Mouse (Mus musculus) midbrain, embryonic 12.5 days (tissue): ENCODE results near the gene Olfr1031. TPM values are rescaled to one million over a fixed set of nuclear protein-coding genes. Genes with fewer than 3 reads are reported as not detected.
"Not testable (repeated sequence)": the region's sequence is repeated elsewhere in the genome, so short reads cannot be mapped to it uniquely, and the experiment has no call there.

Experiments used
- ATAC-seq: fragments of 200-750 bp; cut with Nextera tagmentation; 2 replicates; pipeline ENCODE4 v1.8.0; 2017; ENCODE audit warnings: low read depth, moderate TSS enrichment, moderate library complexity; ENCODE audit not compliant: low FRiP score
- H3K27ac ChIP-seq: fragments of 300-500 bp; sonication (generic); replicated peaks from 2 replicates; pipeline ENCODE4 v1.5.1; 2016; ENCODE audit warnings: mild to moderate bottlenecking
- H3K27me3 ChIP-seq: fragments of 300-500 bp; sonication (generic); 2 replicates; pipeline ENCODE4 v1.6.1; 2016; ENCODE audit warnings: mild to moderate bottlenecking
- H3K36me3 ChIP-seq: fragments of 300-500 bp; sonication (generic); 2 replicates; pipeline ENCODE4 v1.6.1; 2016
- H3K4me1 ChIP-seq: fragments of 300-500 bp; sonication (generic); 2 replicates; pipeline ENCODE4 v1.6.1; 2016
- H3K4me2 ChIP-seq: fragments of 300-500 bp; sonication (generic); replicated peaks from 2 replicates; pipeline ENCODE4 v1.6.1; 2016; ENCODE audit warnings: mild to moderate bottlenecking, moderate library complexity
- H3K4me3 ChIP-seq: fragments of 300-500 bp; sonication (generic); 2 replicates; pipeline ENCODE4 v1.5.1; 2016; ENCODE audit warnings: mild to moderate bottlenecking
- H3K9ac ChIP-seq: fragments of 300-500 bp; sonication (generic); replicated peaks from 2 replicates; pipeline ENCODE4 v1.6.1; 2016; ENCODE audit warnings: mild to moderate bottlenecking, moderate library complexity
- H3K9me3 ChIP-seq: fragments of 300-500 bp; sonication (generic); 2 replicates; pipeline ENCODE4 v1.6.1; 2016; ENCODE audit warnings: mild to moderate bottlenecking
- WGBS: fragments of 180-500 bp; shearing (Covaris S2); methylation state at CpG from one replicate; pipeline ENCODE4 v1.1.7; 2016; 5-methylcytosine and 5-hydroxymethylcytosine counted together
- polyA plus RNA-seq: library from polyadenylated mRNA; unstranded; fragments of >200 nt; fragmentation: Nextera tagmentation; extraction: Ambion mirVana; gene quantifications from 2 replicates; pipeline ENCODE4 v1.2.1, GENCODE M21; 2016

Olfr1031 gene
- not detected in 2 replicates for polyA plus RNA-seq

GRCm38 (mm10) chr2:85990004-85990403 is at the start of gene Olfr1031:
Olfr1031 (plus strand) TSS chr2:85990304.
- Histone ChIP-seq H3K4me1 (no peaks in the 10 kb centered on the region), H3K36me3 (no peaks in the 10 kb centered on the region), H3K9me3 (no peaks in the 10 kb centered on the region), H3K4me2 (no peak within 1 kb of the TSS), H3K27me3 (no peaks in the 10 kb centered on the region), H3K27ac (no peak within 1 kb of the TSS), H3K4me3 (no peak within 1 kb of the TSS), H3K9ac (no peak within 1 kb of the TSS)
- no peak for ATAC-seq
- WGBS, result 59% methylated on average over 3 of the region's 3 CpGs

- ATAC-seq, result no peak
- Histone ChIP-seq H3K36me3 (no peaks in the 10 kb centered on the region), H3K4me2 (no peak within 1 kb of the TSS), H3K27me3 (no peaks in the 10 kb centered on the region), H3K9ac (no peak within 1 kb of the TSS), H3K27ac (no peak within 1 kb of the TSS), H3K4me3 (no peak within 1 kb of the TSS), H3K9me3 (no peaks in the 10 kb centered on the region), H3K4me1 (no peaks in the 10 kb centered on the region)
- 85% methylated on average over 1 of the region's 1 CpGs for WGBS
Observed at GRCm38 (mm10) chr2:85950137-85950536, 40.0 kb upstream of the Olfr1031 start, which contains the start of gene Olfr1028. Olfr1028 (plus strand) TSS chr2:85950437.

DNA sequence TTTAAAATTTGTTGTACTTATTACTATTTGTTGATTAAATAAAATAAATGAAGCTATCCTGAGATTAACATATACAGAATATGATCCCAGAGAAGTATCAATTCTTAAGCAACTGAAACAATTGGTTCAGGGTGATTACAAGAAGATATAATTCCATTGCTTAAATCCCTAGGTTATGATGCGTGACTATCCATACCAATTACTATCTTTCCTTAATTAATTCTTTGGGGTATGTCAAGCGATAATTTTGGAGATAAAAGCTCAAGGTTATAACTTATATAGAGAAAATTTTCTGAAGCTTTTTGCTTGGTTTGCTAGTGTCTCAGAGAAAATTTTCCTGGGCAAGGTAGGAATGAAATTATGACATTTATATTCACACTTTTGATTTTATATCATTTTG is 16.5 kb upstream of the Olfr1031 start, which contains the start of gene Olfr1029:
Gene Olfr1029 (plus strand): TSS at position 301 of the 400 bp plus-strand sequence.
- H3K4me3 ChIP-seq, result no peak within 1 kb of the TSS
- no peaks in the 10 kb centered on the region for H3K9me3 ChIP-seq
- H3K4me1 ChIP-seq, result no peaks in the 10 kb centered on the region
- WGBS, result 93% methylated on average over 2 of the region's 2 CpGs
- H3K9ac ChIP-seq, result no peak within 1 kb of the TSS
- no peaks in the 10 kb centered on the region for H3K36me3 ChIP-seq
- H3K4me2 ChIP-seq, result no peak within 1 kb of the TSS
- H3K27me3 ChIP-seq, result no peaks in the 10 kb centered on the region
- H3K27ac ChIP-seq, result no peak within 1 kb of the TSS
- ATAC-seq, result no peak

DNA sequence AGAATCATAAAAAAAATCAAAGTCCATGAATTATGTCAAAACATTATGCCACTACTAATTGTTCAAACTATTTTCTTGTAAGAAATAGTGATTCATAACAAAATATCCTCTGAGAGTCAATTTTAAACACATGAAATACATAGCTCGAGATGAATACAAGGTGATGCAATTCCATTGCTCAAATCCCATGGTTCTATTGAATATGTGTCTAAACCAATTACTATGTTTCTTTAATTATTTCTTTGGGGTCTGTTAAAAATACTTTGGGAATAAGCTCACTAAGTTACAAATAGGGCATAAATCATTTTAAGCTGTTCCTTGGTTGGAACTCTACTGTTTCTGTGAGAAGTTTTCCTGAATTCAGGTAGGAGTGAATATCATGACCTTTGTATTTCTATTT is 11.1 kb upstream of the Olfr1031 start, which contains the start of gene Olfr1030:
Gene Olfr1030 (plus strand): TSS at position 301 of the 400 bp plus-strand sequence.
- ATAC-seq, result no peak
- H3K27ac ChIP-seq, result no peak within 1 kb of the TSS
- no peaks in the 10 kb centered on the region for H3K27me3 ChIP-seq
- no peaks in the 10 kb centered on the region for H3K4me1 ChIP-seq
- WGBS, result 82% methylated on average over 1 of the region's 1 CpGs
- no peak within 1 kb of the TSS for H3K4me2 ChIP-seq
- H3K9ac ChIP-seq, result no peak within 1 kb of the TSS
- no peak within 1 kb of the TSS for H3K4me3 ChIP-seq
- H3K9me3 ChIP-seq, result no peaks in the 10 kb centered on the region
- no peaks in the 10 kb centered on the region for H3K36me3 ChIP-seq

DNA sequence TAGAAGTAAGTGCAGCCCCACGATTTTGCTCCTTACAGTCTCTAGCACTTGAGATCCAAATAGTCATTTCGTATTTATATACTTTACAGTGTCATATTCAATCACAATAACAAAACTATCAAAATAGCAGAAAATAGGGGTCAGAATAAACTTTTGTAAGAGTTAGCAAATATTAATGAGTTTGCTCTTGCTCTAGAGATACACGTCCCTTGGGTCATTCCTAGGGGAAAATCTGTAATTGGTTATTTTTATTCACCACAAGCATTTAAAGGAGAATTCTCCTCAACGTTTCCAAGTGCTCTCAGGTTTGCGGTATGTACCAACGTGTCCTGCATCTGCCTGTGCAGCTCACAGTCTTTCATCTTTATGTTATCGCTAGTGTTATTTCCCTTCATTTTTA is 15.1 kb downstream of the Olfr1031 start, which contains the start of gene Olfr1032:
Gene Olfr1032 (plus strand): TSS at position 301 of the 400 bp plus-strand sequence.
- no peak within 1 kb of the TSS for H3K4me3 ChIP-seq
- WGBS, result 86% methylated on average over 7 of the region's 7 CpGs
- H3K9me3 ChIP-seq, result no peaks in the 10 kb centered on the region
- no peak for ATAC-seq
- no peaks in the 10 kb centered on the region for H3K27me3 ChIP-seq
- no peak within 1 kb of the TSS for H3K4me2 ChIP-seq
- no peaks in the 10 kb centered on the region for H3K36me3 ChIP-seq
- no peaks in the 10 kb centered on the region for H3K4me1 ChIP-seq
- no peak within 1 kb of the TSS for H3K27ac ChIP-seq
- H3K9ac ChIP-seq, result no peak within 1 kb of the TSS

DNA sequence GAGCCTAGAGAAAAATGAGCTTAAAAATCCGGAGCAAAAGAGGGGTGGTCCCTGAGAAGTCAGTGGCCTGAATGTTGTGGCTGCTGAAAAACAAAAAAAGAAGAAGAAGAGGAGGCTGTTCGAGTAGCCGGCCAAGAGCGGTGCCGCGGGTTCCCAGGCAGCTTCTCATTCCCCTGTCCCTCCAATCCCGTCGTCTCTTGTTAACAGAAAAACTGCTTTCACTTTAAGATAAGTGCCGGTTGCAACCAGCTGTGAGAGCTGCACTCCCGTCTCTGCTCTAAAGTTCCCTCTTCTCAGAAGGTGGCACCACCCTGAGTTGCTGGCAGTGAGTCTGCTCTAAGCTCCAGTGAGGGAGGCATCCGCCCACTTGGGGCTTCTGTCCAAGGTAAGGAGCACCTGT is 30.3 kb downstream of the Olfr1031 start, which contains the start of gene Olfr1033:
Gene Olfr1033 (plus strand): TSS at position 228 of the 400 bp plus-strand sequence.
- not testable (repeated sequence) for H3K36me3 ChIP-seq, H3K9ac ChIP-seq

DNA sequence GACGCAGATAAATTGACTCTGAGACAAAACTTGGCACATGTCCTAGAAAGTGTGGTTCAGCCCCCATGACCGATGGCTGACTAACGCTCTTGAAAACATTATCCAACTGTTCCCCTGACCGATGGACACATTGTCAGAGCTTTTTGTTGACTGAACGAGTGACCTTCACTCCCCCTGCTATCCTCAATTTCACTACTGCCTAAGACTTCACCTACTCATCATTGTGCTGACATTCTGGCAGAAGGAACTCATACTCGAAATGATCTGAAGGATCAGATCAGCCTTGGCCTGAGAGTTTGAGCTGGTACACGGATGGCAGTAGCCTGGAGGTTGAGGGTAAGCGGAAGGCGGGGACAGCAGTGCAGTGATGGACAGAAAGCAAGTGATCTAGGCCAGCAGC is 31.4 kb downstream of the Olfr1031 start:
- not testable (repeated sequence) for ATAC-seq, H3K36me3 ChIP-seq, H3K27ac ChIP-seq, H3K4me3 ChIP-seq, H3K4me1 ChIP-seq, H3K27me3 ChIP-seq, H3K9me3 ChIP-seq, H3K9ac ChIP-seq, H3K4me2 ChIP-seq
- WGBS, result 97% methylated on average over 6 of the region's 9 CpGs

More for the DNA sequence above, 30.3 kb downstream of the Olfr1031 start, which contains the start of gene Olfr1033:
- not testable (repeated sequence) for H3K27me3 ChIP-seq, H3K4me1 ChIP-seq, ATAC-seq, H3K9me3 ChIP-seq, H3K27ac ChIP-seq
- 9% methylated on average over 11 of the region's 11 CpGs for WGBS
- peak within 1 kb of the TSS; percentile 33 for H3K4me3 ChIP-seq
- H3K4me2 ChIP-seq, result peak within 1 kb of the TSS; percentile 47

Other genes with a start within 250 kb of the Olfr1031 start
- gene Olfr1012, start 227.5 kb upstream of the Olfr1031 start, polyA plus RNA-seq, result not detected in 2 replicates
- not detected in 2 replicates for gene Olfr1013, start 223.2 kb upstream of the Olfr1031 start, polyA plus RNA-seq
- gene Olfr1014, start 217.6 kb upstream of the Olfr1031 start, polyA plus RNA-seq, result not detected in 2 replicates
- gene Olfr1015, start 208.3 kb upstream of the Olfr1031 start, polyA plus RNA-seq, result not detected in 2 replicates
- not detected in 2 replicates for gene Olfr1016, start 187.8 kb upstream of the Olfr1031 start, polyA plus RNA-seq
- gene Olfr1018, start 171.8 kb upstream of the Olfr1031 start, polyA plus RNA-seq, result not detected in 2 replicates
- gene Olfr1019, start 144.8 kb upstream of the Olfr1031 start, polyA plus RNA-seq, result not detected in 2 replicates
- gene Olfr1020, start 143.3 kb upstream of the Olfr1031 start, polyA plus RNA-seq, result not detected in 2 replicates
- not detected in 2 replicates for gene Olfr1022, start 121.7 kb upstream of the Olfr1031 start, polyA plus RNA-seq
- not detected in 2 replicates for gene Olfr1023, start 104.7 kb upstream of the Olfr1031 start, polyA plus RNA-seq
- not detected in 2 replicates for gene Olfr1024, start 85.3 kb upstream of the Olfr1031 start, polyA plus RNA-seq
- gene Olfr1025-ps1, start 75.1 kb upstream of the Olfr1031 start, polyA plus RNA-seq, result not detected in 2 replicates
- gene Olfr1026, start 68.7 kb upstream of the Olfr1031 start, polyA plus RNA-seq, result not detected in 2 replicates
- gene Olfr1028, start 39.9 kb upstream of the Olfr1031 start, polyA plus RNA-seq, result not detected in 2 replicates
- not detected in 2 replicates for gene Olfr1029, start 16.4 kb upstream of the Olfr1031 start, polyA plus RNA-seq
- not detected in 2 replicates for gene Olfr1030, start 11.0 kb upstream of the Olfr1031 start, polyA plus RNA-seq
- not detected in 2 replicates for gene Olfr1032, start 15.2 kb downstream of the Olfr1031 start, polyA plus RNA-seq
- not detected in 2 replicates for gene Olfr1033, start 30.3 kb downstream of the Olfr1031 start, polyA plus RNA-seq
- gene Olfr1034, start 55.6 kb downstream of the Olfr1031 start, polyA plus RNA-seq, result 0.05 TPM in 1 of 2 replicates, not detected in the other
- gene Olfr1036, start 83.7 kb downstream of the Olfr1031 start, polyA plus RNA-seq, result not detected in 2 replicates
- gene Olfr1037, start 97.1 kb downstream of the Olfr1031 start, polyA plus RNA-seq, result not detected in 2 replicates
- not detected in 2 replicates for gene Olfr1039, start 145.6 kb downstream of the Olfr1031 start, polyA plus RNA-seq
- gene Olfr1040, start 156.4 kb downstream of the Olfr1031 start, polyA plus RNA-seq, result not detected in 2 replicates
- not detected in 2 replicates for gene Olfr1042, start 171.5 kb downstream of the Olfr1031 start, polyA plus RNA-seq
- not detected in 2 replicates for gene Olfr1043, start 177.2 kb downstream of the Olfr1031 start, polyA plus RNA-seq
- gene Olfr1044, start 187.5 kb downstream of the Olfr1031 start, polyA plus RNA-seq, result not detected in 2 replicates
- gene Olfr52, start 195.4 kb downstream of the Olfr1031 start, polyA plus RNA-seq, result not detected in 2 replicates
- gene Olfr1045, start 212.7 kb downstream of the Olfr1031 start, polyA plus RNA-seq, result not detected in 2 replicates
- not detected in 2 replicates for gene Olfr1046, start 229.0 kb downstream of the Olfr1031 start, polyA plus RNA-seq
- not detected in 2 replicates for gene Olfr1047, start 241.1 kb downstream of the Olfr1031 start, polyA plus RNA-seq
- not detected in 2 replicates for gene Olfr1048, start 250.0 kb downstream of the Olfr1031 start, polyA plus RNA-seq